Mouse (Mus musculus): ENCODE results near the gene Tenm3.

DNA sequence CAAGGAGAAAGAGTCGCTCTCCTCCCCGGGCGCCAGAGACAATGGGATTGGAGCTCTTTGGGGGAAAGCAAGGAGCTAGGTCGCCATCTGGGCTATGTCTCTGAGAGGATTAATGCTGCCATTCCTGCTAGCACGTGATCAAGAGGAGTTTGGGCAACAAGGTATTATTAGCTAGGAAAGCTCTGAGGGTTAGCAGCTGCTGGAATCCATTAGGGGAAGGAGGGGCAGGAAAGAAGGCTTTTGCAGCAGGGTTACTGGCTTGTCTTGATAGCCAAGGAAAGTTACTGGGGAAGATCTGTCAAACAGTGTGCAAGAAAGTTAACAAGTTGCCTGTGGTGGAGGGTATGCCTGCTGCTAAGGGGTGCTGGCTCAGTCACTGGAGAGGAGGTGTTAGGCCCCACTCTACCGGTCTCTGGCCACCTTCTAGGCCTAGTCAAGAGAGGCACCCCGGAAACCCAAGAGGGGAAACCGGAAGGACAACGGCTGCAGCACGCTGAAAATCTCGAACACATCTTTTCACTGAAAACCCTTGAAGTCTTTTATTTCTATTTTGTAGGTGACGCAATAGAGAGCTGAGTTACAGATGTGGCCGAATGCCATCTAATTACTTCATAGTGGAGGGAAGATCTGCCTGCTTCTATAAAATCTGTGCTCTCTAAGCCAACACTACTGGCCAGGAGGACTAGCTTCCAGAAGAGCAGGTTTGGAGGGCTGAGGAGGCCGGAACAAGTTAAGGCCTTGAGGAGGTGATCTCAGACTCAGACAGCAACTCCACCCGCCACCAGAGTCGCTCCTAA is 534.4 kb downstream of the Tenm3 start:
- TF ChIP-seq POLR2A (IDR thresholded peaks at IDR 0.05; ENCODE audit: insufficient read length, low read depth) = no peak
- no peak for TF ChIP-seq MAX (IDR thresholded peaks at IDR 0.05; ENCODE audit: low read depth)
- no peak for TF ChIP-seq MYOG (IDR thresholded peaks at IDR 0.05; ENCODE audit: control insufficient read depth in 1 of 3, insufficient read depth in 1 of 3, insufficient read length in 2 of 3, low read depth in 2 of 3)
- TF ChIP-seq SRF (IDR thresholded peaks at IDR 0.05; ENCODE audit: control insufficient read depth, insufficient read length, low read depth) = no peak
- TF ChIP-seq TCF12 (IDR thresholded peaks at IDR 0.05; ENCODE audit: insufficient read depth, poor library complexity, severe bottlenecking) = no peak
- no peak for TF ChIP-seq E2F4 (IDR thresholded peaks at IDR 0.05; ENCODE audit: insufficient read depth)
- peak in 1 of 3 experiments; percentile 52 for TF ChIP-seq MYOD1 (IDR thresholded peaks at IDR 0.05; ENCODE audit: control insufficient read depth in 1 of 3, insufficient read length in 2 of 3, low read depth in 2 of 3)
- TF ChIP-seq USF1 (IDR thresholded peaks at IDR 0.05; ENCODE audit: low read depth) = peak; percentile 46
